Mouse (Mus musculus): ENCODE results near the gene Map4k1. TPM values are rescaled to one million over a fixed set of nuclear protein-coding genes. Genes with fewer than 3 reads are reported as not detected.

The Map4k1 gene
- polyA plus RNA-seq, 1 experiment from 2014 or later = 18.9 TPM

- no peak overlapping the region for H3K4me3 ChIP-seq
- 0 out of 2 replicates have a peak overlapping the region, but pooled peaks have one; percentile 14 for H3K27ac ChIP-seq
- H3K9me3 ChIP-seq (replicated peaks) = no peaks in the 10 kb centered on the region
- H3K27me3 ChIP-seq (ENCODE audit: low read depth, poor library complexity, severe bottlenecking) = 0 out of 2 replicates have a peak, but pooled peaks cover 7% of the 10 kb centered on the region
- peaks cover 42% of the 10 kb centered on the region for H3K4me1 ChIP-seq
- peaks cover 14% of the 10 kb centered on the region; the same call in 1 of the 2 replicates for H3K36me3 ChIP-seq
- no peak for DNase-seq (ENCODE audit: low spot score)
- WGBS = 45% methylated on average over 11 of the region's 11 CpGs
Measured at GRCm38 (mm10) chr7:29043674-29044057, 61.8 kb downstream of the Map4k1 start.

GRCm38 (mm10) chr7:29044302-29044701, 62.5 kb downstream of the Map4k1 start:
- WGBS = 47% methylated on average over 9 of the region's 9 CpGs
- peaks cover 15% of the 10 kb centered on the region; the same call in 1 of the 2 replicates for H3K36me3 ChIP-seq
- H3K27me3 ChIP-seq (ENCODE audit: low read depth, poor library complexity, severe bottlenecking) = 0 out of 2 replicates have a peak, but pooled peaks cover 7% of the 10 kb centered on the region
- H3K4me1 ChIP-seq = peaks cover 42% of the 10 kb centered on the region
- no peaks in the 10 kb centered on the region for H3K9me3 ChIP-seq (replicated peaks)
- H3K4me3 ChIP-seq = no peak overlapping the region
- 0 out of 2 replicates have a peak overlapping the region, but pooled peaks have one; percentile 14 for H3K27ac ChIP-seq
- no peak for DNase-seq (ENCODE audit: low spot score)

GRCm38 (mm10) chr7:29046533-29046932, 64.7 kb downstream of the Map4k1 start:
- DNase-seq (ENCODE audit: low spot score) = no peak
- peak overlapping the region; percentile 15 for H3K4me3 ChIP-seq

GRCm38 (mm10) chr7:29048070-29048469, 66.2 kb downstream of the Map4k1 start:
- no peaks in the 10 kb centered on the region for H3K9me3 ChIP-seq (replicated peaks)
- no peak overlapping the region for H3K4me3 ChIP-seq
- no peak overlapping the region for H3K27ac ChIP-seq
- 84% methylated on average over 3 of the region's 3 CpGs for WGBS
- H3K36me3 ChIP-seq = peaks cover 5% of the 10 kb centered on the region; the same call in 1 of the 2 replicates
- DNase-seq (ENCODE audit: low spot score) = no peak
- peaks cover 40% of the 10 kb centered on the region for H3K4me1 ChIP-seq
- peaks cover 27% of the 10 kb centered on the region for H3K27me3 ChIP-seq (ENCODE audit: low read depth, poor library complexity, severe bottlenecking)

More at GRCm38 (mm10) chr7:29046533-29046932, 64.7 kb downstream of the Map4k1 start:
- WGBS = 3% methylated on average over 12 of the region's 12 CpGs
- Histone ChIP-seq H3K27ac (no peak overlapping the region), H3K4me1 (peaks cover 32% of the 10 kb centered on the region), H3K27me3 (ENCODE audit: low read depth, poor library complexity, severe bottlenecking) (peaks cover 13% of the 10 kb centered on the region; the same call in 1 of the 2 replicates), H3K9me3 (replicated peaks) (no peaks in the 10 kb centered on the region), H3K36me3 (peaks cover 15% of the 10 kb centered on the region; the same call in 1 of the 2 replicates)

GRCm38 (mm10) chr7:29048615-29049014, 66.8 kb downstream of the Map4k1 start:
- Histone ChIP-seq H3K4me3 (no peak overlapping the region), H3K4me1 (peaks cover 37% of the 10 kb centered on the region), H3K36me3 (peaks cover 5% of the 10 kb centered on the region; the same call in 1 of the 2 replicates), H3K27me3 (ENCODE audit: low read depth, poor library complexity, severe bottlenecking) (peaks cover 33% of the 10 kb centered on the region), H3K9me3 (replicated peaks) (no peaks in the 10 kb centered on the region), H3K27ac (no peak overlapping the region)
- WGBS = 85% methylated on average over 11 of the region's 11 CpGs
- no peak for DNase-seq (ENCODE audit: low spot score)

- no peak overlapping the region for H3K27ac ChIP-seq
- peaks cover 5% of the 10 kb centered on the region; the same call in 1 of the 2 replicates for H3K36me3 ChIP-seq
- H3K27me3 ChIP-seq (ENCODE audit: low read depth, poor library complexity, severe bottlenecking) = peaks cover 48% of the 10 kb centered on the region
- H3K9me3 ChIP-seq (replicated peaks) = no peaks in the 10 kb centered on the region
- H3K4me3 ChIP-seq = no peak overlapping the region
- 42% methylated on average over 2 of the region's 2 CpGs for WGBS
- H3K4me1 ChIP-seq = peaks cover 18% of the 10 kb centered on the region
- DNase-seq (ENCODE audit: low spot score) = no peak
Measured at GRCm38 (mm10) chr7:29050797-29051196, 68.9 kb downstream of the Map4k1 start.

GRCm38 (mm10) chr7:29052821-29053220, 71.0 kb downstream of the Map4k1 start:
- H3K27me3 ChIP-seq (ENCODE audit: low read depth, poor library complexity, severe bottlenecking) = peaks cover 61% of the 10 kb centered on the region
- peak overlapping the region; percentile 32 for H3K4me3 ChIP-seq
- WGBS = 3% methylated on average over 19 of the region's 19 CpGs
- peaks cover 3% of the 10 kb centered on the region; the same call in 1 of the 2 replicates for H3K36me3 ChIP-seq
- DNase-seq (ENCODE audit: low spot score) = no peak
- H3K9me3 ChIP-seq (replicated peaks) = no peaks in the 10 kb centered on the region
- H3K27ac ChIP-seq = no peak overlapping the region
- peaks cover 10% of the 10 kb centered on the region for H3K4me1 ChIP-seq

Small RNA genes lying within 50 kb of the gene (microRNA-seq; reads per million reads assigned to microRNA genes)
- not detected for gene Gm44408

Other genes with a start within 250 kb of the Map4k1 start
- gene Mrps12, start 240.2 kb upstream of the Map4k1 start, polyA plus RNA-seq (2016; fragmentation: Nextera tagmentation; extraction: Ambion mirVana) = 152 and 186 TPM in 2 replicates
- 43.9 and 46.4 TPM in 2 replicates for gene Sars2, start 240.1 kb upstream of the Map4k1 start, polyA plus RNA-seq (2016; fragmentation: Nextera tagmentation; extraction: Ambion mirVana)
- not detected in 2 replicates for gene Ccer2, start 225.9 kb upstream of the Map4k1 start, polyA plus RNA-seq (2016; fragmentation: Nextera tagmentation; extraction: Ambion mirVana)
- gene Sirt2, start 215.3 kb upstream of the Map4k1 start, polyA plus RNA-seq (2016; fragmentation: Nextera tagmentation; extraction: Ambion mirVana) = 59.8 and 74.5 TPM in 2 replicates
- 50.5 and 63.1 TPM in 2 replicates for gene Nfkbib, start 214.5 kb upstream of the Map4k1 start, polyA plus RNA-seq (2016; fragmentation: Nextera tagmentation; extraction: Ambion mirVana)
- 2.7 and 3.0 TPM in 2 replicates for gene Rinl, start 193.1 kb upstream of the Map4k1 start, polyA plus RNA-seq (2016; fragmentation: Nextera tagmentation; extraction: Ambion mirVana)
- gene Hnrnpl, start 173.5 kb upstream of the Map4k1 start, polyA plus RNA-seq (2016; fragmentation: Nextera tagmentation; extraction: Ambion mirVana) = 335 and 336 TPM in 2 replicates
- gene Ech1, start 156.8 kb upstream of the Map4k1 start, polyA plus RNA-seq (2016; fragmentation: Nextera tagmentation; extraction: Ambion mirVana) = 69.1 and 90.7 TPM in 2 replicates
- 2.7 and 4.1 TPM in 2 replicates for gene Lgals4, start 148.2 kb upstream of the Map4k1 start, polyA plus RNA-seq (2016; fragmentation: Nextera tagmentation; extraction: Ambion mirVana)
- gene Lgals7, start 118.2 kb upstream of the Map4k1 start, polyA plus RNA-seq (2016; fragmentation: Nextera tagmentation; extraction: Ambion mirVana) = 0.41 and 0.73 TPM in 2 replicates
- 0.44 and 0.48 TPM in 2 replicates for gene Capn12, start 100.6 kb upstream of the Map4k1 start, polyA plus RNA-seq (2016; fragmentation: Nextera tagmentation; extraction: Ambion mirVana)
- 253 and 285 TPM in 2 replicates for gene Actn4, start 19.7 kb upstream of the Map4k1 start, polyA plus RNA-seq (2016; fragmentation: Nextera tagmentation; extraction: Ambion mirVana)
- gene Eif3k, start 186 bp upstream of the Map4k1 start, polyA plus RNA-seq (2016; fragmentation: Nextera tagmentation; extraction: Ambion mirVana) = 446 and 467 TPM in 2 replicates
- gene Ryr1, start 143.1 kb downstream of the Map4k1 start, polyA plus RNA-seq (2016; fragmentation: Nextera tagmentation; extraction: Ambion mirVana) = 1.8 and 2.2 TPM in 2 replicates
- gene Rasgrp4, start 152.8 kb downstream of the Map4k1 start, polyA plus RNA-seq (2016; fragmentation: Nextera tagmentation; extraction: Ambion mirVana) = 0.60 and 0.70 TPM in 2 replicates
- 10.7 and 11.2 TPM in 2 replicates for gene Fam98c, start 174.2 kb downstream of the Map4k1 start, polyA plus RNA-seq (2016; fragmentation: Nextera tagmentation; extraction: Ambion mirVana)
- gene Ggn, start 188.2 kb downstream of the Map4k1 start, polyA plus RNA-seq (2016; fragmentation: Nextera tagmentation; extraction: Ambion mirVana) = 0.29 and 0.38 TPM in 2 replicates
- gene Spred3, start 188.4 kb downstream of the Map4k1 start, polyA plus RNA-seq (2016; fragmentation: Nextera tagmentation; extraction: Ambion mirVana) = 2.7 and 3.3 TPM in 2 replicates
- gene Psmd8, start 198.7 kb downstream of the Map4k1 start, polyA plus RNA-seq (2016; fragmentation: Nextera tagmentation; extraction: Ambion mirVana) = 321 and 323 TPM in 2 replicates
- gene Catsperg1, start 232.0 kb downstream of the Map4k1 start, polyA plus RNA-seq (2016; fragmentation: Nextera tagmentation; extraction: Ambion mirVana) = 0.06 and 0.45 TPM in 2 replicates

Measured in limb, embryonic 10.5 days (tissue).